Mouse (Mus musculus) lung, embryonic 14.5 days (tissue): ENCODE measurements at regions not wholly inside any gene's neighbourhood (a gene's known extent, or its start where the extent isn't known, plus 50 kb on each side); places are given as distances from the start of the nearest gene placed in this dataset.

Experiments
- ATAC-seq: fragments of 200-750 bp; cut with Nextera tagmentation; 2 replicates; pipeline ENCODE4 v1.8.0; 2017; ENCODE audit warnings: mild to moderate bottlenecking, moderate TSS enrichment, moderate library complexity; ENCODE audit not compliant: insufficient read depth
- DNase-seq: peaks from one replicate; pipeline ENCODE4 v3.0.0-alpha.2; 2015
- H3K27ac ChIP-seq: fragments of 300-500 bp; sonication (generic); 2 replicates; pipeline ENCODE4 v1.5.1; 2014; ENCODE audit warnings: low read depth, mild to moderate bottlenecking, moderate library complexity
- H3K27me3 ChIP-seq: fragments of 300-500 bp; sonication (generic); 2 replicates; pipeline ENCODE4 v1.6.1; 2014; ENCODE audit warnings: low read length, control low read depth; ENCODE audit not compliant: insufficient read depth
- H3K36me3 ChIP-seq: fragments of 300-500 bp; sonication (generic); 2 replicates; pipeline ENCODE4 v1.6.1; 2014; ENCODE audit warnings: control low read depth; ENCODE audit not compliant: insufficient read depth
- H3K4me1 ChIP-seq: fragments of 300-500 bp; sonication (generic); 2 replicates; pipeline ENCODE4 v1.6.1; 2014; ENCODE audit warnings: antibody characterized with exemption, control low read depth; ENCODE audit not compliant: insufficient read depth
- H3K4me2 ChIP-seq: fragments of 300-500 bp; sonication (generic); 2 replicates; pipeline ENCODE4 v1.6.1; 2014; ENCODE audit warnings: mild to moderate bottlenecking
- H3K4me3 ChIP-seq: fragments of 300-500 bp; sonication (generic); 2 replicates; pipeline ENCODE4 v1.5.1; 2014; ENCODE audit warnings: low read depth, low read length
- H3K9ac ChIP-seq: fragments of 300-500 bp; sonication (generic); 2 replicates; pipeline ENCODE4 v1.6.1; 2014
- H3K9me3 ChIP-seq: fragments of 300-500 bp; sonication (generic); 2 replicates; pipeline ENCODE4 v1.6.1; 2016; ENCODE audit warnings: low read depth, low read length, control low read depth
- CTCF ChIP-seq: IDR thresholded peaks from 2 replicates; pipeline ENCODE4 v1.5.1; 2016; ENCODE audit warnings: antibody characterized with exemption, low read depth
- WGBS: fragments of 180-500 bp; shearing (Covaris S2); extraction: QIAGEN DNeasy Blood & Tissue Kit; methylation state at CpG from one replicate; pipeline ENCODE4 v1.1.7; 2014; 5-methylcytosine and 5-hydroxymethylcytosine counted together

DNA sequence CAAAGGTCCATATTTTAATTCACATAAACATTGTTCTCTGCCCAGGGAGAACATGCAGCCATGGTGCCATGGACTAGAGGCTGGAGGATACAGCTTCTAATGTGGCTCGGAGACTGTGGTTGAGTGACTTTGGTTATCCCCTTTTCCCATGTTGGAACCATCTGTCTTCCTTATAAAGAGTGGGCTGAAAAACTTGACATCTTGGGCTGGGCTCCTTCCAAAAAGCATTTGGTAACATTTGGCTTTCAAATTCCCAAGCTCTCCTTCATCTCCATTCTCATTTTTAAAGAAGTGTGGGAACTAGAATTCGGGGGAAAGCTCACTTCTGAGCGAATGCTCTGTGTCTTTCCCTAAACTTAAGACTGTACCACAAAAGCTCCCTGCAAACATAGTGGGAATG, 50.3 kb upstream of the Cxcl12 start:
- WGBS, result 77% methylated on average over 3 of the region's 3 CpGs
- no peaks in the 10 kb centered on the region for H3K36me3 ChIP-seq
- H3K4me3 ChIP-seq, result no peak overlapping the region
- no peak overlapping the region for H3K9ac ChIP-seq
- no peaks in the 10 kb centered on the region for H3K27me3 ChIP-seq
- no peaks in the 10 kb centered on the region for H3K9me3 ChIP-seq
- ATAC-seq (no peak), DNase-seq (no peak)
- TF ChIP-seq CTCF, result no peak
- no peak overlapping the region for H3K27ac ChIP-seq
- no peaks in the 10 kb centered on the region for H3K4me1 ChIP-seq
- no peak overlapping the region for H3K4me2 ChIP-seq
